Comparison of ENCODE assay signal across 13 mouse cellular contexts in the genomic region with DNA sequence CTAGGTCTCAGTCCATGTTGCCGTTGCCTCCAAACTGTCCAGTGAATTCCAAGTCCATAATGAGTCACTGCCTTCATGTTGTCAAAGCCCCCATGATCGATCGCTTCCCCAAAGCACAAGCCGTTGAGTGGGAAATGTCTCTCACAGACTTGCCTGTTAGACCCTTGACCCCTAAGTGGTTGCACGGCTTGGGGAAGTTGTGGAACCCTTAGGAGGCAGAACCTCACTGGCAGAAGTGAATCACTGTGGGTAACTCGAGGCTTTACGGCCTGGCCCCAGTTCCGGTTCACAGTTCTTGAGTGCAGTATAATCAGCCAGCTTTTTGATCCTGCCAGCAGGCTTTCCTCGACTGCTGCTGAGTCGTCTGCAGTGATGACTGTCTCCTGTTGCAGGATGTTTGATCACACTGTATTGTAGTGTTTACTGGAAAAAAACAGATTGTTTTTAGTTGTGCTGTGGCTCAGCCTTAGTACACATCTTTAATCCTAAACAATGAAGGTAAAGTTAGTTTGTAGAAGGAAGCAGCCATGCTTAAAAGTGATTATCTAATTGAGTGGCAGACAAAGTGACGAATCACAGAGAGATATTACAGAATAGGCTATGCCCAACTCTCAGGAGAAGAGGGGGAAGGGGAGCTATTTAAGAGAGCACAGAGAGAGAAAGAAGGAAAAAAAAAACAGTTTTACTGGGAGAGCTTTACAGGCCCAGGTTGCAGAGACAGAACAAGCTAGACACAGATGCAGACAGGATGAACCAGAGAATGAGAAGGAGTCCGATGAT. TPM values are rescaled to one million over a fixed set of nuclear protein-coding genes. Genes with fewer than 3 reads are reported as not detected.
DNase-seq lines count a peak whose midpoint lies in the region; ATAC-seq lines count a peak whose summit lies in the region.
"Had no signal": no experiment of that assay in that cellular context is flagged by ENCODE, and none has a peak within 500 bp of the region (broad histone marks: within the 10 kb centered on the region; RNA-seq: fewer than 3 reads in every experiment).

No protein-coding gene starts in this region.

- 50% methylated on average over 12 of the region's 12 CpGs for WGBS in hindbrain, embryonic 11.5 days
- 48% methylated on average over 12 of the region's 12 CpGs for WGBS in hindbrain, embryonic 14.5 days
- whole genome bisulfite sequencing in lung, embryonic 15.5 days, result 32% methylated on average over 12 of the region's 12 CpGs

- H3K9me3 ChIP-seq in hindbrain, embryonic 11.5 days (ENCODE audit: control insufficient read depth, low read length), result no peaks in the 10 kb centered on the region
- no peaks in the 10 kb centered on the region for H3K9me3 ChIP-seq in hindbrain, embryonic 14.5 days (ENCODE audit: control insufficient read depth, low read length)
- H3K9me3 ChIP-seq in lung, embryonic 15.5 days, result no peaks in the 10 kb centered on the region
- H3K9me3 ChIP-seq: embryonic facial prominence, embryonic 13.5 days; limb, embryonic 15.5 days had no signal

- no peak overlapping the region for H3K9ac ChIP-seq in hindbrain, embryonic 11.5 days (ENCODE audit: low read depth, low read length)
- H3K9ac ChIP-seq in hindbrain, embryonic 14.5 days, result no peak overlapping the region
- H3K9ac ChIP-seq in lung, embryonic 15.5 days, result no peak overlapping the region
- H3K9ac ChIP-seq: embryonic facial prominence, embryonic 13.5 days; limb, embryonic 15.5 days had no signal

- H3K36me3 ChIP-seq in hindbrain, embryonic 11.5 days (ENCODE audit: control insufficient read depth, insufficient read depth, low read length), result no peaks in the 10 kb centered on the region
- no peaks in the 10 kb centered on the region for H3K36me3 ChIP-seq in hindbrain, embryonic 14.5 days (replicated peaks; ENCODE audit: control insufficient read depth, insufficient read depth)
- no peaks in the 10 kb centered on the region for H3K36me3 ChIP-seq in lung, embryonic 15.5 days
- H3K36me3 ChIP-seq: embryonic facial prominence, embryonic 13.5 days; limb, embryonic 15.5 days had no signal

- intact Hi-C loops in left cerebral cortex, postnatal 36 days (cut with DNase I), result no loop called here

- H3K27me3 ChIP-seq in hindbrain, embryonic 11.5 days (ENCODE audit: control insufficient read depth, insufficient read depth, low read length), result no peaks in the 10 kb centered on the region
- no peaks in the 10 kb centered on the region for H3K27me3 ChIP-seq in hindbrain, embryonic 14.5 days (ENCODE audit: control insufficient read depth, insufficient read depth, low read length)
- no peaks in the 10 kb centered on the region for H3K27me3 ChIP-seq in lung, embryonic 15.5 days
- H3K27me3 ChIP-seq: CH12.LX; embryonic facial prominence, embryonic 13.5 days; limb, embryonic 15.5 days had no signal

- peak; percentile 19 for DNase-seq in hindbrain, embryonic 11.5 days (ENCODE audit: low spot score)
- DNase-seq in hindbrain, embryonic 14.5 days (ENCODE audit: low spot score), result no peak
- peak; percentile 69 for DNase-seq in 3T3-L1 (ENCODE audit: low read depth, low spot score)
- peak; percentile 41 for DNase-seq in embryo, embryonic 9.5 days (ENCODE audit: extremely low spot score)
- no peak for DNase-seq in left cerebral cortex, postnatal 36 days (ENCODE audit: low spot score in 2 of 2)
- DNase-seq: right cerebral cortex, adult 18-20 months had no signal

- H3K4me2 ChIP-seq in hindbrain, embryonic 11.5 days (replicated peaks; ENCODE audit: low read depth, low read length), result no peak overlapping the region
- H3K4me2 ChIP-seq in hindbrain, embryonic 14.5 days (replicated peaks), result no peak overlapping the region
- H3K4me2 ChIP-seq in lung, embryonic 15.5 days, result no peak overlapping the region
- H3K4me2 ChIP-seq: embryonic facial prominence, embryonic 13.5 days; limb, embryonic 15.5 days had no signal

- no peak overlapping the region for H3K27ac ChIP-seq in hindbrain, embryonic 11.5 days (ENCODE audit: low read depth, low read length)
- H3K27ac ChIP-seq in hindbrain, embryonic 14.5 days, result no peak overlapping the region
- 0 out of 2 replicates have a peak overlapping the region, but pooled peaks have one; percentile 1 for H3K27ac ChIP-seq in lung, embryonic 15.5 days
- H3K27ac ChIP-seq: embryonic facial prominence, embryonic 13.5 days; limb, embryonic 15.5 days had no signal

- no peak overlapping the region for H3K4me3 ChIP-seq in hindbrain, embryonic 11.5 days (ENCODE audit: low read depth, low read length)
- no peak overlapping the region for H3K4me3 ChIP-seq in hindbrain, embryonic 14.5 days (replicated peaks; ENCODE audit: low read length)
- no peak overlapping the region for H3K4me3 ChIP-seq in lung, embryonic 15.5 days
- H3K4me3 ChIP-seq: embryonic facial prominence, embryonic 13.5 days; limb, embryonic 15.5 days had no signal

- H3K4me1 ChIP-seq in hindbrain, embryonic 11.5 days (replicated peaks; ENCODE audit: control insufficient read depth, insufficient read depth, low read length), result no peaks in the 10 kb centered on the region
- no peaks in the 10 kb centered on the region for H3K4me1 ChIP-seq in hindbrain, embryonic 14.5 days (replicated peaks; ENCODE audit: control insufficient read depth, insufficient read depth, low read length)
- no peaks in the 10 kb centered on the region for H3K4me1 ChIP-seq in lung, embryonic 15.5 days
- H3K4me1 ChIP-seq: embryonic facial prominence, embryonic 13.5 days; limb, embryonic 15.5 days had no signal

- ATAC-seq in hindbrain, embryonic 11.5 days (ENCODE audit: low FRiP score), result no peak
- no peak for ATAC-seq in hindbrain, embryonic 14.5 days (ENCODE audit: low FRiP score)
- ATAC-seq in lung, embryonic 15.5 days (ENCODE audit: borderline replicate concordance, extremely low read depth, low FRiP score, low TSS enrichment), result no peak; the same call in 1 of the 2 replicates
- ATAC-seq in frontal cortex, adult (ENCODE audit: low TSS enrichment), result no peak
- no peak for ATAC-seq in monocyte, adult 5-6 weeks (replicated peaks; ENCODE audit: insufficient number of reproducible peaks, low FRiP score, low TSS enrichment, poor library complexity, severe bottlenecking)
- ATAC-seq: activated CD4-positive, CD25-positive, alpha-beta regulatory T cell, adult 4 months had no signal

RNA-seq across cellular contexts. Expression of a gene that starts 34.2 kb away (rescaled TPM):
- polyA plus RNA-seq in hindbrain, embryonic 11.5 days (2014; fragmentation: Nextera tagmentation; extraction: Ambion mirVana), result 26.3 and 32.5 TPM in 2 replicates
- 44.6 and 45.2 TPM in 2 replicates for polyA plus RNA-seq in hindbrain, embryonic 14.5 days (2014; fragmentation: Nextera tagmentation; extraction: Ambion mirVana)
- polyA plus RNA-seq in lung, embryonic 15.5 days (2015; fragmentation: Nextera tagmentation; extraction: Ambion mirVana), result 24.1 and 25.0 TPM in 2 replicates
- total RNA-seq in left cerebral cortex, postnatal 36 days (2021), result 100 to 1,000 TPM; 130 to 160 TPM
- total RNA-seq in monocyte, adult 5-6 weeks (2017), result 0.38 to 4.8 TPM (median 1.9 TPM) in 3 replicates

Comparison
In these comparisons a context has a peak if more than half of its experiments do, and no peak if none do; other contexts are left out.
1. DNase-seq: peak in hindbrain, embryonic 11.5 days (single experiment), 3T3-L1 (single experiment) and embryo, embryonic 9.5 days (single experiment); none in hindbrain, embryonic 14.5 days (single experiment) and left cerebral cortex, postnatal 36 days (0 of 2).